Mouse (Mus musculus): ENCODE measurements around the gene Myb. TPM values are rescaled to one million over a fixed set of nuclear protein-coding genes. Genes with fewer than 3 reads are reported as not detected.
A peak's percentile ranks its signal among the peaks of the same experiment; 100 is the strongest.
"Not testable (repeated sequence)": the region's sequence is repeated elsewhere in the genome, so short reads cannot be mapped to it uniquely, and the experiment has no call there.

The Myb gene
- polyA plus RNA-seq, 1 experiment from 2014 or later, result 1.0 TPM

GRCm38 (mm10) chr10:21151320-21151719, 9.5 kb downstream of the Myb start:
- Histone ChIP-seq H3K9ac (ENCODE audit: low read length) (no peak overlapping the region), H3K27ac (replicated peaks in 1 of 2; ENCODE audit: control insufficient read depth in 1 of 2, insufficient read depth in 1 of 2, low read depth in 2 of 2, low read length in 2 of 2) (no peak overlapping the region), H3K27me3 (ENCODE audit: control insufficient read depth, insufficient read depth, low read length) (0 out of 2 replicates have a peak, but pooled peaks cover 3% of the 10 kb centered on the region), H3K4me3 (ENCODE audit: control insufficient read depth in 1 of 2, insufficient read depth in 1 of 2, low read depth in 1 of 2, low read length in 2 of 2) (no peak overlapping the region), H3K4me1 (ENCODE audit: control insufficient read depth in 2 of 2, insufficient read depth in 2 of 2, low read length in 2 of 2) (no peaks in the 10 kb centered on the region), H3K4me2 (ENCODE audit: low read length) (no peak overlapping the region), H3K36me3 (ENCODE audit: control insufficient read depth, insufficient read depth, low read length) (no peaks in the 10 kb centered on the region), H3K9me3 (ENCODE audit: control insufficient read depth, low read length) (no peaks in the 10 kb centered on the region)
- ATAC-seq (ENCODE audit: insufficient number of reproducible peaks, insufficient read depth, low FRiP score, low read depth), result no peak

DNA sequence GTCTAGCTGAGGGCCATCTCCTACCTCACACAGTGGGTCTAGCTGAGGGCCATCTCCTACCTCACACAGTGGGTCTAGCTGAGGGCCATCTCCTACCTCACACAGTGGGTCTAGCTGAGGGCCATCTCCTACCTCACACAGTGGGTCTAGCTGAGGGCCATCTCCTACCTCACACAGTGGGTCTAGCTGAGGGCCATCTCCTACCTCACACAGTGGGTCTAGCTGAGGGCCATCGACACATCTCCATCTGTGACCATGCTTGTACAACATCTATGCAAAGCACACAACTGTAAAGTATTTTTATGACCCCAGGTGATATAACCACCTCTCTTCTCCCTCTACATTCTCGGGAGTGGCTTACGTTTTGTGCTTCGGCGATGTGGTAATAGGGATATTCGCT, 10.8 kb downstream of the Myb start:
- H3K27me3 ChIP-seq (ENCODE audit: control insufficient read depth, insufficient read depth, low read length); H3K4me2 ChIP-seq (ENCODE audit: low read length); H3K4me1 ChIP-seq (ENCODE audit: control insufficient read depth in 2 of 2, insufficient read depth in 2 of 2, low read length in 2 of 2); H3K27ac ChIP-seq (replicated peaks in 1 of 2; ENCODE audit: control insufficient read depth in 1 of 2, insufficient read depth in 1 of 2, low read depth in 2 of 2, low read length in 2 of 2); H3K9me3 ChIP-seq (ENCODE audit: control insufficient read depth, low read length); H3K36me3 ChIP-seq (ENCODE audit: control insufficient read depth, insufficient read depth, low read length); H3K4me3 ChIP-seq (ENCODE audit: control insufficient read depth in 1 of 2, insufficient read depth in 1 of 2, low read depth in 1 of 2, low read length in 2 of 2); ATAC-seq (ENCODE audit: insufficient number of reproducible peaks, insufficient read depth, low FRiP score, low read depth); H3K9ac ChIP-seq (ENCODE audit: low read length): not testable (repeated sequence)
- WGBS, result 93% methylated on average over 6 of the region's 6 CpGs

GRCm38 (mm10) chr10:21146719-21147118, 14.1 kb downstream of the Myb start:
- 88% methylated on average over 1 of the region's 1 CpGs for WGBS
- H3K36me3 ChIP-seq (ENCODE audit: control insufficient read depth, insufficient read depth, low read length), result no peaks in the 10 kb centered on the region

GRCm38 (mm10) chr10:21146263-21146662, 14.5 kb downstream of the Myb start:
- 73% methylated on average over 2 of the region's 2 CpGs for WGBS
- Histone ChIP-seq H3K4me1 (ENCODE audit: control insufficient read depth in 2 of 2, insufficient read depth in 2 of 2, low read length in 2 of 2) (0 out of 4 replicates have a peak, but pooled peaks cover 0 to 5% of the 10 kb centered on the region in 2 experiments), H3K27ac (replicated peaks in 1 of 2; ENCODE audit: control insufficient read depth in 1 of 2, insufficient read depth in 1 of 2, low read depth in 2 of 2, low read length in 2 of 2) (no peak overlapping the region), H3K9ac (ENCODE audit: low read length) (no peak overlapping the region), H3K4me3 (ENCODE audit: control insufficient read depth in 1 of 2, insufficient read depth in 1 of 2, low read depth in 1 of 2, low read length in 2 of 2) (no peak overlapping the region), H3K9me3 (ENCODE audit: control insufficient read depth, low read length) (no peaks in the 10 kb centered on the region), H3K36me3 (ENCODE audit: control insufficient read depth, insufficient read depth, low read length) (0 out of 2 replicates have a peak, but pooled peaks cover 3% of the 10 kb centered on the region), H3K4me2 (ENCODE audit: low read length) (no peak overlapping the region), H3K27me3 (ENCODE audit: control insufficient read depth, insufficient read depth, low read length) (no peaks in the 10 kb centered on the region)
- no peak for ATAC-seq (ENCODE audit: insufficient number of reproducible peaks, insufficient read depth, low FRiP score, low read depth)

More at GRCm38 (mm10) chr10:21146719-21147118, 14.1 kb downstream of the Myb start:
- H3K9me3 ChIP-seq (ENCODE audit: control insufficient read depth, low read length), result no peaks in the 10 kb centered on the region
- no peak for ATAC-seq (ENCODE audit: insufficient number of reproducible peaks, insufficient read depth, low FRiP score, low read depth)
- no peak overlapping the region for H3K4me2 ChIP-seq (ENCODE audit: low read length)
- H3K4me1 ChIP-seq (ENCODE audit: control insufficient read depth in 2 of 2, insufficient read depth in 2 of 2, low read length in 2 of 2), result 0 out of 4 replicates have a peak, but pooled peaks cover 0 to 5% of the 10 kb centered on the region in 2 experiments
- H3K27ac ChIP-seq (replicated peaks in 1 of 2; ENCODE audit: control insufficient read depth in 1 of 2, insufficient read depth in 1 of 2, low read depth in 2 of 2, low read length in 2 of 2), result no peak overlapping the region
- no peaks in the 10 kb centered on the region for H3K27me3 ChIP-seq (ENCODE audit: control insufficient read depth, insufficient read depth, low read length)
- H3K4me3 ChIP-seq (ENCODE audit: control insufficient read depth in 1 of 2, insufficient read depth in 1 of 2, low read depth in 1 of 2, low read length in 2 of 2), result no peak overlapping the region
- no peak overlapping the region for H3K9ac ChIP-seq (ENCODE audit: low read length)

GRCm38 (mm10) chr10:21144627-21145504, 15.9 kb downstream of the Myb start:
- ATAC-seq (ENCODE audit: insufficient number of reproducible peaks, insufficient read depth, low FRiP score, low read depth), result peak; percentile 69
- H3K4me1 ChIP-seq (ENCODE audit: control insufficient read depth in 2 of 2, insufficient read depth in 2 of 2, low read length in 2 of 2), result 0 out of 4 replicates have a peak, but pooled peaks cover 0 to 5% of the 10 kb centered on the region in 2 experiments
- H3K27me3 ChIP-seq (ENCODE audit: control insufficient read depth, insufficient read depth, low read length), result no peaks in the 10 kb centered on the region
- no peak overlapping the region for H3K27ac ChIP-seq (replicated peaks in 1 of 2; ENCODE audit: control insufficient read depth in 1 of 2, insufficient read depth in 1 of 2, low read depth in 2 of 2, low read length in 2 of 2)
- peak overlapping the region; percentile 39 to 48 for H3K4me3 ChIP-seq (ENCODE audit: control insufficient read depth in 1 of 2, insufficient read depth in 1 of 2, low read depth in 1 of 2, low read length in 2 of 2)
- H3K9ac ChIP-seq (ENCODE audit: low read length), result peak overlapping the region; percentile 67
- 0 out of 2 replicates have a peak, but pooled peaks cover 4% of the 10 kb centered on the region for H3K36me3 ChIP-seq (ENCODE audit: control insufficient read depth, insufficient read depth, low read length)
- H3K4me2 ChIP-seq (ENCODE audit: low read length), result peak overlapping the region; percentile 91
- no peaks in the 10 kb centered on the region for H3K9me3 ChIP-seq (ENCODE audit: control insufficient read depth, low read length)
- WGBS, result 18% methylated on average over 27 of the region's 27 CpGs

DNA sequence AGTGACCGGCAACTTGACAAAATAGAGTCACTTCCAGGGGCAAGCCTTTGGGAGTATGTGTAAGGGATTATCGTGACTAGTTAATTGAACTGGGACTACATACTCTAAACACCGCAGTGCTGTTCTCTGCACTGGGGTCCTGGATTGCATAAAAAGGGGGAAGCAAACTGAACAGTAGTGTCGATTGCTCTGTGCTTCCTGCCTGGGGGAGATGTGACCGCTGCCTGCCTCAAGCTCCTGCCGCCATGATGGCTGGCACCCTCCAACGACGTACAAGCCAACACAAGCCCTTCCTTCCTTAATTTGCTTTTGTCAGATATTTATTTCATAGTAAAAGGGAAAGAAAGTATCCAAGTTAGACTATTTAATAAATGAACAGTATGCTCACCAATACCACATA, 25.5 kb downstream of the Myb start:
- no peak overlapping the region for H3K9ac ChIP-seq (ENCODE audit: low read length)
- WGBS, result 92% methylated on average over 8 of the region's 8 CpGs
- no peaks in the 10 kb centered on the region for H3K4me1 ChIP-seq (ENCODE audit: control insufficient read depth in 2 of 2, insufficient read depth in 2 of 2, low read length in 2 of 2)
- H3K4me3 ChIP-seq (ENCODE audit: control insufficient read depth in 1 of 2, insufficient read depth in 1 of 2, low read depth in 1 of 2, low read length in 2 of 2), result no peak overlapping the region
- no peak for ATAC-seq (ENCODE audit: insufficient number of reproducible peaks, insufficient read depth, low FRiP score, low read depth)
- peaks cover 6% of the 10 kb centered on the region; the same call in 1 of the 2 replicates for H3K9me3 ChIP-seq (ENCODE audit: control insufficient read depth, low read length)
- no peaks in the 10 kb centered on the region for H3K27me3 ChIP-seq (ENCODE audit: control insufficient read depth, insufficient read depth, low read length)
- no peaks in the 10 kb centered on the region for H3K36me3 ChIP-seq (ENCODE audit: control insufficient read depth, insufficient read depth, low read length)
- no peak overlapping the region for H3K4me2 ChIP-seq (ENCODE audit: low read length)
- H3K27ac ChIP-seq (replicated peaks in 1 of 2; ENCODE audit: control insufficient read depth in 1 of 2, insufficient read depth in 1 of 2, low read depth in 2 of 2, low read length in 2 of 2), result no peak overlapping the region

GRCm38 (mm10) chr10:21130901-21131493, 29.8 kb downstream of the Myb start:
- WGBS, result 52% methylated on average over 9 of the region's 9 CpGs
- no peak for ATAC-seq (ENCODE audit: insufficient number of reproducible peaks, insufficient read depth, low FRiP score, low read depth)
- Histone ChIP-seq H3K27me3 (ENCODE audit: control insufficient read depth, insufficient read depth, low read length) (no peaks in the 10 kb centered on the region), H3K27ac (replicated peaks in 1 of 2; ENCODE audit: control insufficient read depth in 1 of 2, insufficient read depth in 1 of 2, low read depth in 2 of 2, low read length in 2 of 2) (no peak overlapping the region), H3K9me3 (ENCODE audit: control insufficient read depth, low read length) (no peaks in the 10 kb centered on the region), H3K4me2 (ENCODE audit: low read length) (no peak overlapping the region), H3K4me1 (ENCODE audit: control insufficient read depth in 2 of 2, insufficient read depth in 2 of 2, low read length in 2 of 2) (no peaks in the 10 kb centered on the region), H3K4me3 (ENCODE audit: control insufficient read depth in 1 of 2, insufficient read depth in 1 of 2, low read depth in 1 of 2, low read length in 2 of 2) (no peak overlapping the region), H3K36me3 (ENCODE audit: control insufficient read depth, insufficient read depth, low read length) (no peaks in the 10 kb centered on the region), H3K9ac (ENCODE audit: low read length) (no peak overlapping the region)

All from heart, embryonic 14.5 days (tissue).